Mouse (Mus musculus): ENCODE measurements around the gene Acp1.

DNA sequence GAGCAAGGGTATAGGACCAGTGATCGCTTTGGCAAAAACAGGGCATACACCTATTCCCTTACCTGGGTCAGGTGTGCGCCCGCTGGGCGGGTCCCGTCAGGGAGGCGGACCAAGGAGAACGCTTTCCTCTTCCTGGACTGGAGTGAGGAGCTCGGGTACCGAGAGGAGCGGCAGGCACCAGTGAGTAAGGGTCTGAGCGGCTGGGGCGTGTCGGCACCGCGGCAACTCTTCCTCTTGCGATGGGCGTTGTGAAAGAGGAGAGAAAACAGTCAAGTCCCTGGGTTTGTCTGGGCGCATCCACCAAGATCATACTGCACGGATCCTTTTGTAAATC is 626 bp upstream of the Acp1 start:
- TF ChIP-seq CTCF (IDR thresholded peaks at IDR 0.05; ENCODE audit: insufficient read depth, low read length), result no peak
- peak; percentile 43; the same call in 1 of the 2 replicates for TF ChIP-seq POLR2A (IDR thresholded peaks at IDR 0.05; ENCODE audit: borderline replicate concordance, extremely low read depth, low read depth, low read length)
